Mouse (Mus musculus) hindbrain, embryonic 10.5 days (tissue): ENCODE measurements around the gene Adam12. TPM values are rescaled to one million over a fixed set of nuclear protein-coding genes. Genes with fewer than 3 reads are reported as not detected.
"Not testable (repeated sequence)": the region's sequence is repeated elsewhere in the genome, so short reads cannot be mapped to it uniquely, and the experiment has no call there.

Experiments
- DNase-seq: peaks from one replicate; pipeline ENCODE4 v3.0.0-alpha.2; 2017; ENCODE audit warnings: low spot score
- H3K27ac ChIP-seq: fragments of 300-500 bp; sonication (generic); 2 replicates; pipeline ENCODE4 v1.5.1; 2016; ENCODE audit warnings: mild to moderate bottlenecking, moderate library complexity
- H3K27me3 ChIP-seq: fragments of 300-500 bp; sonication (generic); 2 replicates; pipeline ENCODE4 v1.6.1; 2016; ENCODE audit warnings: mild to moderate bottlenecking; ENCODE audit not compliant: poor library complexity, insufficient read depth, severe bottlenecking
- H3K36me3 ChIP-seq: fragments of 300-500 bp; sonication (generic); 2 replicates; pipeline ENCODE4 v1.6.1; 2016; ENCODE audit warnings: mild to moderate bottlenecking, moderate library complexity
- H3K4me1 ChIP-seq: fragments of 300-500 bp; sonication (generic); replicated peaks from 2 replicates; pipeline ENCODE4 v1.6.1; 2016; ENCODE audit warnings: mild to moderate bottlenecking
- H3K4me3 ChIP-seq: fragments of 300-500 bp; sonication (generic); 2 replicates; pipeline ENCODE4 v1.5.1; 2016; ENCODE audit warnings: mild to moderate bottlenecking, moderate library complexity
- H3K9me3 ChIP-seq: fragments of 300-500 bp; sonication (generic); 2 replicates; pipeline ENCODE4 v1.6.1; 2016; ENCODE audit warnings: mild to moderate bottlenecking, moderate library complexity
- WGBS: fragments of 180-500 bp; shearing (Covaris S2); methylation state at CpG from one replicate; pipeline ENCODE4 v1.1.7; 2016; 5-methylcytosine and 5-hydroxymethylcytosine counted together
- polyA plus RNA-seq: library from polyadenylated mRNA; unstranded; fragments of >200 nt; fragmentation: Nextera tagmentation; extraction: Ambion mirVana; gene quantifications from 2 replicates; pipeline ENCODE4 v1.2.1, GENCODE M21; 2016

The Adam12 gene
- polyA plus RNA-seq, 1 experiment from 2014 or later: 2.0 TPM

- DNase-seq: no peak
- 91% methylated on average over 9 of the region's 9 CpGs for WGBS
- no peaks in the 10 kb centered on the region for H3K9me3 ChIP-seq
Observed at GRCm38 (mm10) chr7:133916230-133916629, 315.7 kb downstream of the Adam12 start.

GRCm38 (mm10) chr7:133911881-133912280, 320.1 kb downstream of the Adam12 start:
- WGBS: 90% methylated on average over 3 of the region's 3 CpGs
- DNase-seq: no peak

More at GRCm38 (mm10) chr7:133916230-133916629, 315.7 kb downstream of the Adam12 start:
- no peak overlapping the region for H3K27ac ChIP-seq
- peaks cover 15% of the 10 kb centered on the region for H3K4me1 ChIP-seq
- H3K4me3 ChIP-seq: no peak overlapping the region
- H3K36me3 ChIP-seq: no peaks in the 10 kb centered on the region
- no peaks in the 10 kb centered on the region for H3K27me3 ChIP-seq

DNA sequence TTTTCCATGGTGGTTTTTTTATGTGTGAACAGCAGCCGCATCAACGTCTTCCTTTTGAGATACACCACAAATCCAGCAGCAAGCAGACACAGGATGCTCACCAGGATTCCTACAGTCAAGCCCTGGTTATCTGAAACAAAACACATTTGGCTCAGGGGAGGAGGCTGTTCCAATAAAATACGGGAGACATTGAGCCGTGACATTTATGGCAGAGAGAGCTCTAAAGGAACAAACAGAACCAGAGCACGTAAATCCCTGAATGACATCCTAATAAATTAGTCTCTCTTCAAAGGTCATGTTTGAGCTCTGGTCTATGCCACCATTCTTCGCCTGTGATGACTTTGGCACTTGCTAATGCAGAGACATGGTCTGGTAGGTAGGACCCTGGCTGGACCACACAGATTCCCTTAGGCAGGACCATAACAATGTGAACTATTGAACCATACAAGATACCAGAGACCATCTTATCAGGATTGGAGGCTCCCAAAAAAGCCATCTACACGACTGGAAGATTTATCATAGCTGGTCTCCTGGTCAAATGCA, 322.0 kb downstream of the Adam12 start:
- no peak for DNase-seq
- 88% methylated on average over 7 of the region's 7 CpGs for WGBS
- H3K36me3 ChIP-seq: no peaks in the 10 kb centered on the region
- no peak overlapping the region for H3K4me3 ChIP-seq
- H3K27ac ChIP-seq: no peak overlapping the region
- H3K27me3 ChIP-seq: no peaks in the 10 kb centered on the region
- no peaks in the 10 kb centered on the region for H3K4me1 ChIP-seq
- peaks cover 8% of the 10 kb centered on the region for H3K9me3 ChIP-seq

More at GRCm38 (mm10) chr7:133911881-133912280, 320.1 kb downstream of the Adam12 start:
- no peaks in the 10 kb centered on the region for H3K36me3 ChIP-seq
- no peaks in the 10 kb centered on the region for H3K9me3 ChIP-seq
- H3K4me1 ChIP-seq: peaks cover under 1% of the 10 kb centered on the region; the same call in 1 of the 2 replicates
- no peak overlapping the region for H3K27ac ChIP-seq
- H3K27me3 ChIP-seq: no peaks in the 10 kb centered on the region
- no peak overlapping the region for H3K4me3 ChIP-seq

GRCm38 (mm10) chr7:133908966-133909365, 323.0 kb downstream of the Adam12 start:
- Histone ChIP-seq H3K4me3 (no peak overlapping the region), H3K9me3 (peaks cover 8% of the 10 kb centered on the region), H3K4me1 (no peaks in the 10 kb centered on the region), H3K27ac (no peak overlapping the region), H3K27me3 (no peaks in the 10 kb centered on the region), H3K36me3 (no peaks in the 10 kb centered on the region)
- DNase-seq: no peak
- 88% methylated on average over 4 of the region's 4 CpGs for WGBS

DNA sequence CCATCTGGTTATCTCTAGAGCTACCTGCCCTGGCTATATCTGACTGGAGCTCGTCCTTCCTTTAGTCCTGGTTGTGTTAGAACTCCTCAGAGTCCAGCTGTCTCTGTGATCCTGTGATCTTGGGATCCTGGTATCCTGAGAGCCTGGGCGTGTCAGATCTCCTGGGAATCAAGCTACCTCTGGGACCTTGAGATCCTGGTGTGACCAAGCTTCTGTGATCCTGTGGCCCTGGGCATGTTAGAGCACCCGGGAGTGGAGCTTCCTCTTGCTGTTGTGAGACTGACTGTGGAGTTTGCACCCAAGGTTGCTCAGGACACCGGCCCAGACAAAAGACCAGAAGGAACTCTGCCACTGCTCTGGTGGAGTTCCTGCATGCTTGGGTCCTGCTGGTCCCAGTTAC, 332.6 kb downstream of the Adam12 start:
- H3K4me3 ChIP-seq: no peak overlapping the region
- DNase-seq: no peak
- 84% methylated on average over 4 of the region's 4 CpGs for WGBS

GRCm38 (mm10) chr7:133891796-133892195, 340.1 kb downstream of the Adam12 start:
- Histone ChIP-seq H3K27me3 (no peaks in the 10 kb centered on the region), H3K36me3 (no peaks in the 10 kb centered on the region), H3K4me3 (no peak overlapping the region), H3K27ac (no peak overlapping the region), H3K9me3 (no peaks in the 10 kb centered on the region), H3K4me1 (no peaks in the 10 kb centered on the region)
- DNase-seq: no peak
- 75% methylated on average over 4 of the region's 4 CpGs for WGBS

More for the DNA sequence above, 332.6 kb downstream of the Adam12 start:
- no peaks in the 10 kb centered on the region for H3K36me3 ChIP-seq
- H3K27ac ChIP-seq: no peak overlapping the region
- H3K9me3 ChIP-seq: no peaks in the 10 kb centered on the region
- no peaks in the 10 kb centered on the region for H3K4me1 ChIP-seq
- no peaks in the 10 kb centered on the region for H3K27me3 ChIP-seq

DNA sequence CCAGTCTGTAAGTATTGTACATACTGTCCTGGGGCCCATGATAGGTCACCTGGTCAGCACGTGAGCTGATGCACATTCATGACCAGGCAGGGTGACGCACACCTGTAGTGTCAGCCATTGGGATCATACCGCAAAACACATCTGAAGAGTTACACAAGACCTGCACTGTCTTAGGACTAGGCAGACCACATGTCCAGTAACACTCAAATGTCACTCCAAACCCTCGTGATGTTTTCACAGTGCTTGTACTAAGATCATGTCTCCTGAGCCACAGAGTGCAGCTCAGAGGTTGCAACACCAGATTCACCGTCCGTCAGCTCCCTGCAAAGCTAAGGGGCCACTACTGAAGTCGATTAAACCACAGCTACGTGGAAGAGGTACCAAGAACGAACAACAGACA, 340.6 kb downstream of the Adam12 start:
- Histone ChIP-seq H3K4me1 (no peaks in the 10 kb centered on the region), H3K27ac (no peak overlapping the region), H3K4me3 (no peak overlapping the region), H3K9me3 (no peaks in the 10 kb centered on the region), H3K36me3 (no peaks in the 10 kb centered on the region), H3K27me3 (no peaks in the 10 kb centered on the region)
- 88% methylated on average over 9 of the region's 9 CpGs for WGBS
- DNase-seq: no peak

- no peaks in the 10 kb centered on the region for H3K4me1 ChIP-seq
- WGBS: 84% methylated on average over 4 of the region's 4 CpGs
- H3K4me3 ChIP-seq: no peak overlapping the region
- H3K27ac ChIP-seq: no peak overlapping the region
- no peak for DNase-seq
- H3K36me3 ChIP-seq: no peaks in the 10 kb centered on the region
- H3K27me3 ChIP-seq: no peaks in the 10 kb centered on the region
- no peaks in the 10 kb centered on the region for H3K9me3 ChIP-seq
Observed at GRCm38 (mm10) chr7:133889986-133890385, 342.0 kb downstream of the Adam12 start.

- Histone ChIP-seq H3K27ac (no peak overlapping the region), H3K9me3 (no peaks in the 10 kb centered on the region), H3K4me3 (no peak overlapping the region), H3K4me1 (no peaks in the 10 kb centered on the region), H3K27me3 (no peaks in the 10 kb centered on the region), H3K36me3 (no peaks in the 10 kb centered on the region)
- WGBS: 85% methylated on average over 19 of the region's 19 CpGs
- DNase-seq: no peak
Observed at GRCm38 (mm10) chr7:133888926-133889920, 342.7 kb downstream of the Adam12 start.

DNA sequence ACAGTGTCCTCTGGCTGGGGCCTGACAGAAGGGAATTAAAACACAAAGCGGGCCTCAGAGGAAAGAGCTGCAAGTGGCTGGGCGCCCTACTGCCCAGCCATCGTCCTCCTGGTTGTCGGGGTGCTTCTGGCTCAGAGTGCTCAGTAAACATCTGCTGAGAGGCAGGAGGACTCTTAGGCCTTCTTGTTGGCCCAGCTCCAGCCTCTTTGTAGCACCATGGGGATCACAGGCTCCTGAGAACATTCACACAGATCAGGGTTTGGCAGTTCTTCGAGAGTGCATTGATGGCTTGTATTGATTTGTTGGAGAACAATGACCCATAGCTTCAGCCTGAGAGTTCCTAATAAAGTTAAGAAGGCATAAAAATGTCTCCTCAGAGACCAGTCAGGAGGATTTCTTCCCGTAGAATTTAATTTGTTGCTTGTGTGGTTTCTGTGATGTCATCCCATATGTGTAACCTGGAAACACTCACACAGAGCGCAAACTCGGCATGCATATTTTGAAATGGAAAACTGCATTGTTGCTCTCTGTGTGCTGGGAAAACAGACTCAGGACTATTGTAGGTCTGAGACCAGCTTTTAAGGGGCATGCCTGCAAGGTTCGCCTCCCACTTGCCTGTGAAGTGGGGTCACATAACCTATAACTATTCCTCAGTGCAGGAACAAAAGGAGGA, 347.1 kb downstream of the Adam12 start:
- not testable (repeated sequence) for H3K4me3 ChIP-seq, H3K4me1 ChIP-seq, DNase-seq, H3K27ac ChIP-seq, H3K9me3 ChIP-seq, H3K27me3 ChIP-seq, H3K36me3 ChIP-seq
- 87% methylated on average over 5 of the region's 9 CpGs for WGBS

GRCm38 (mm10) chr7:133879761-133880160, 352.2 kb downstream of the Adam12 start:
- no peak for DNase-seq
- WGBS: 95% methylated on average over 8 of the region's 8 CpGs
- Histone ChIP-seq H3K27ac (no peak overlapping the region), H3K4me1 (0 out of 2 replicates have a peak, but pooled peaks cover 6% of the 10 kb centered on the region), H3K9me3 (no peaks in the 10 kb centered on the region), H3K4me3 (no peak overlapping the region), H3K27me3 (no peaks in the 10 kb centered on the region), H3K36me3 (no peaks in the 10 kb centered on the region)

DNA sequence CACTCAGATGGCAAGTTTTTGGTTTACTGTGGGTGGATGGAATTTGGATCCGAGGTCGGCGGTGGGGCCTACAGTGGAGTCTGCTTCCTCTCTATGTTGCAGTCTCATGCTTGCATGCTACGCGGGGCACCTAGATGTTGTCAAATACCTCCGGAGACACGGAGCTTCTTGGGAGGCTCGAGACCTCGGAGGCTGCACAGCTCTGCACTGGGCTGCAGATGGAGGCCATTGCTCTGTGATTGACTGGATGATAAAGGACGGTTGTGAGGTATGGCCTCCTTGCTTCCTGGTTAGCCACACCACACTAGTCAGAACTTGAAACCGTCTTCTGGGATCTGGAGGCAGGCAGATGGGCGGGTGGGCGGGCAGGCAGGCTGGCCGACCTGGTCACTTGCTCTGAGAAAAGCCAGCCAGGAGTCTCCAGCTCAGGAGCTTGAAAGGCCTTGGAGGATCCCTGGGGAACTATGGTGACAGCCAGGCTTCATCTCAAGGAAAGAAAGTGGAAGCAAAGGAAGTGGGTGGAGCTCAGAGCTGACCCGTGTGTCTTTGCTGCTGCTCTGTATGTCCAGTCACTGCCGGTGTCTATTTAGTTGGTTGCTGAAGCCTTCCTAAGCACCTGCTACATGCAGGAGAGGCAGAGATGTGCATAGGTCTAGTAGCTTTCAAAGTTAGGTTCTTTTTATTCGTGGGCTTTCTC, 355.2 kb downstream of the Adam12 start:
- 77% methylated on average over 17 of the region's 17 CpGs for WGBS
- Histone ChIP-seq H3K36me3 (no peaks in the 10 kb centered on the region), H3K9me3 (no peaks in the 10 kb centered on the region), H3K4me3 (no peak overlapping the region), H3K27ac (no peak overlapping the region; the same call in 1 of the 2 replicates), H3K27me3 (no peaks in the 10 kb centered on the region), H3K4me1 (0 out of 2 replicates have a peak, but pooled peaks cover 6% of the 10 kb centered on the region)
- DNase-seq: no peak
